Mouse (Mus musculus) induced T-regulatory cell, adult 2 months (primary cell): ENCODE results near the gene Vamp3.
A peak's percentile ranks its signal among the peaks of the same experiment; 100 is the strongest.
"Not testable (repeated sequence)": the region's sequence is repeated elsewhere in the genome, so short reads cannot be mapped to it uniquely, and the experiment has no call there.

Source experiments
- DNase-seq: peaks from one replicate; pipeline ENCODE4 v3.0.0-alpha.2; 2012; ENCODE audit warnings: low read depth

Gene Vamp3

GRCm38 (mm10) chr4:151044944-151045570 lies 12.7 kb downstream of the Vamp3 start:
- no peak for DNase-seq

GRCm38 (mm10) chr4:151044037-151044943 lies 13.5 kb downstream of the Vamp3 start, which contains the start of gene Per3:
Gene Per3 (minus strand): TSS chr4:151044665.
- peak; percentile 94 for DNase-seq

GRCm38 (mm10) chr4:151043281-151043680 lies 14.5 kb downstream of the Vamp3 start:
- DNase-seq: no peak

GRCm38 (mm10) chr4:151041506-151041905 lies 16.3 kb downstream of the Vamp3 start:
- no peak for DNase-seq

GRCm38 (mm10) chr4:151037800-151038199 lies 20.0 kb downstream of the Vamp3 start:
- no peak for DNase-seq

GRCm38 (mm10) chr4:151036521-151036920 lies 21.2 kb downstream of the Vamp3 start:
- no peak for DNase-seq

- peak; percentile 54 for DNase-seq
These were observed 30.8 kb downstream of the Vamp3 start for GRCm38 (mm10) chr4:151027001-151027400.

GRCm38 (mm10) chr4:151024152-151024551 lies 33.6 kb downstream of the Vamp3 start:
- DNase-seq: no peak

- not testable (repeated sequence) for DNase-seq
These were observed 40.4 kb downstream of the Vamp3 start for GRCm38 (mm10) chr4:151017356-151017755.

- no peak for DNase-seq
These were observed 41.8 kb downstream of the Vamp3 start for GRCm38 (mm10) chr4:151015946-151016345.

- no peak for DNase-seq
These were observed 47.4 kb downstream of the Vamp3 start for GRCm38 (mm10) chr4:151010316-151010715.

- peak; percentile 88 for DNase-seq
These were observed 50.8 kb downstream of the Vamp3 start for GRCm38 (mm10) chr4:151006945-151007344.

GRCm38 (mm10) chr4:151005656-151006318 lies 52.0 kb downstream of the Vamp3 start:
- peak; percentile 77 for DNase-seq

- peak; percentile 63 for DNase-seq
These were observed 56.4 kb downstream of the Vamp3 start for GRCm38 (mm10) chr4:151001397-151001796.

- DNase-seq: no peak
These were observed 59.1 kb downstream of the Vamp3 start for GRCm38 (mm10) chr4:150998626-150999025.
